Mouse (Mus musculus) lung, postnatal 0 days (tissue): ENCODE measurements around the gene Sirt1. TPM values are rescaled to one million over a fixed set of nuclear protein-coding genes. Genes with fewer than 3 reads are reported as not detected.

ENCODE experiments used
- ATAC-seq: fragments of 200-750 bp; cut with Nextera tagmentation; 2 replicates; pipeline ENCODE4 v1.8.0; 2017; ENCODE audit warnings: moderate library complexity
- DNase-seq: peaks from one replicate; pipeline ENCODE4 v3.0.0-alpha.2; 2016; ENCODE audit warnings: low spot score
- H3K27ac ChIP-seq: fragments of 300-500 bp; sonication (generic); 2 replicates; pipeline ENCODE4 v1.5.1; 2014; ENCODE audit warnings: antibody characterized with exemption, mild to moderate bottlenecking, low read length, mixed read lengths
- H3K27me3 ChIP-seq: fragments of 300-500 bp; sonication (generic); replicated peaks from 2 replicates; pipeline ENCODE4 v1.6.1; 2014; ENCODE audit warnings: low read length, mixed read lengths; ENCODE audit not compliant: insufficient read depth
- H3K36me3 ChIP-seq: fragments of 300-500 bp; sonication (generic); 2 replicates; pipeline ENCODE4 v1.6.1; 2014; ENCODE audit warnings: low read length, mixed read lengths; ENCODE audit not compliant: insufficient read depth
- H3K4me1 ChIP-seq: fragments of 300-500 bp; sonication (generic); 2 replicates; pipeline ENCODE4 v1.6.1; 2014; ENCODE audit warnings: antibody characterized with exemption, low read depth, low read length, mixed read lengths; ENCODE audit not compliant: insufficient read depth
- H3K4me2 ChIP-seq: fragments of 300-500 bp; sonication (generic); replicated peaks from 2 replicates; pipeline ENCODE4 v1.6.1; 2014; ENCODE audit warnings: low read depth, mild to moderate bottlenecking, low read length, moderate library complexity, mixed read lengths
- H3K4me3 ChIP-seq: fragments of 300-500 bp; sonication (generic); 2 replicates; pipeline ENCODE4 v1.5.1; 2014; ENCODE audit warnings: low read depth, low read length
- H3K9ac ChIP-seq: fragments of 300-500 bp; sonication (generic); replicated peaks from 2 replicates; pipeline ENCODE4 v1.6.1; 2014; ENCODE audit warnings: low read depth, mild to moderate bottlenecking
- H3K9me3 ChIP-seq: fragments of 300-500 bp; sonication (generic); 2 replicates; pipeline ENCODE4 v1.6.1; 2016; ENCODE audit warnings: low read length, mixed read lengths
- CTCF ChIP-seq: IDR thresholded peaks from 2 replicates; pipeline ENCODE4 v1.5.1; 2016; ENCODE audit warnings: antibody characterized with exemption, mild to moderate bottlenecking
- EP300 ChIP-seq: IDR thresholded peaks from 2 replicates; pipeline ENCODE4 v1.6.1; 2016; ENCODE audit warnings: antibody characterized with exemption, mild to moderate bottlenecking, control low read depth
- polyA plus RNA-seq: library from polyadenylated mRNA; unstranded; fragments of >200 nt; fragmentation: Nextera tagmentation; extraction: Ambion mirVana; gene quantifications from 2 replicates; pipeline ENCODE4 v1.2.1, GENCODE M21; 2015

The Sirt1 gene
- polyA plus RNA-seq, 1 experiment from 2014 or later: 5.5 TPM

GRCm38 (mm10) chr10:63272401-63272800, 109.1 kb downstream of the Sirt1 start:
- H3K4me3 ChIP-seq: no peak overlapping the region
- H3K4me2 ChIP-seq: no peak overlapping the region
- H3K27me3 ChIP-seq: no peaks in the 10 kb centered on the region
- no peaks in the 10 kb centered on the region for H3K9me3 ChIP-seq
- ATAC-seq (no peak), DNase-seq (no peak)
- TF ChIP-seq CTCF (no peak), EP300 (no peak)
- H3K9ac ChIP-seq: no peak overlapping the region
- H3K27ac ChIP-seq: no peak overlapping the region
- peaks cover 8% of the 10 kb centered on the region; the same call in 1 of the 2 replicates for H3K36me3 ChIP-seq
- no peaks in the 10 kb centered on the region for H3K4me1 ChIP-seq

Other genes starting within 250 kb of the Sirt1 start
- gene Mypn, start 177.8 kb downstream of the Sirt1 start, polyA plus RNA-seq: 0.16 and 0.18 TPM in 2 replicates
- 23.8 and 28.3 TPM in 2 replicates for gene Herc4, start 137.9 kb downstream of the Sirt1 start, polyA plus RNA-seq
- 18.4 and 20.0 TPM in 2 replicates for gene Dnajc12, start 739 bp upstream of the Sirt1 start, polyA plus RNA-seq
- not detected in 2 replicates for gene Gm7075, start 40.1 kb upstream of the Sirt1 start, polyA plus RNA-seq
- 0.19 and 0.32 TPM in 2 replicates for gene Ctnna3, start 48.4 kb upstream of the Sirt1 start, polyA plus RNA-seq